Mouse (Mus musculus) spleen, adult 2 months (tissue): ENCODE results near the gene Luc7l3.

Experiments used
- CTCF ChIP-seq: fragments of 200-500 bp; IDR thresholded peaks from 2 replicates; pipeline ENCODE4 v1.5.1; 2011; ENCODE audit warnings: mild to moderate bottlenecking, inconsistent platforms; ENCODE audit not compliant: insufficient read depth, insufficient read length, insufficient replicate concordance; ENCODE audit errors: extremely low read depth
- POLR2A ChIP-seq: fragments of 200-500 bp; IDR thresholded peaks from 2 replicates; pipeline ENCODE4 v1.6.1; 2011; ENCODE audit warnings: low read depth, low read length, inconsistent platforms

DNA sequence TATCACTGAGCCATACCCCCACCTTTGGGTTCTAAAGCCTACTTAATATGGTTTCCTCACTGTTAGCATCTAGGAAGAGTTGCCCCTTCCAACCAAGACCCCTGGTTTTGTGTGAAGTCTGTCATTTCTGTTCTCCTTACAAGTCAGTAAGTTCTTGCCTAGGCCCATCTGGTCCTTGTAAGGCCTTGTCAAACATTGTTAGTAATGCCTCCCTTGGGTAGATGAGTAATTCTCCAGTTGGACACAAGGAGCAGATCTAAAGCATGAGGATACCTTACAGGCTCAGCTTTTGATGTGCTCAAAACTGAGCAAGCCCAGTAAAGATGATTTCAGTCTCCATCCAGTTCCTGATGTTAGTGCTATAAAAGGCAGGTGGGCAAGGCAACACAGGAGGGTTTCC is 53.0 kb downstream of the Luc7l3 start:
- TF ChIP-seq POLR2A (no peak), CTCF (no peak)
